In genomic region chr14:25533631-25534395, GRCm38 (mm10) we compare ENCODE assay signal across 9 mouse cellular contexts.
A peak's percentile ranks its signal among the peaks of the same experiment; 100 is the strongest.
DNase-seq lines count a peak whose midpoint lies in the region; ATAC-seq lines count a peak whose summit lies in the region.
"Had no signal": no experiment of that assay in that cellular context is flagged by ENCODE, and none has a peak within 500 bp of the region (broad histone marks: within the 10 kb centered on the region; RNA-seq: fewer than 3 reads in every experiment).

No protein-coding gene starts in this region.

- H3K27ac ChIP-seq in midbrain, embryonic 10.5 days (replicated peaks): peak overlapping the region; percentile 66
- no peak overlapping the region for H3K27ac ChIP-seq in midbrain, embryonic 11.5 days (ENCODE audit: low read depth, low read length)
- peak overlapping the region; percentile 51 for H3K27ac ChIP-seq in limb, embryonic 10.5 days
- H3K27ac ChIP-seq in stomach, embryonic 16.5 days (ENCODE audit: low read length): peak overlapping the region; percentile 37; the same call in 1 of the 2 replicates

- no peaks in the 10 kb centered on the region for H3K27me3 ChIP-seq in midbrain, embryonic 10.5 days (ENCODE audit: low read depth, poor library complexity, severe bottlenecking)
- H3K27me3 ChIP-seq in midbrain, embryonic 11.5 days (ENCODE audit: control insufficient read depth, insufficient read depth, low read length): no peaks in the 10 kb centered on the region
- H3K27me3 ChIP-seq in limb, embryonic 10.5 days (ENCODE audit: low read depth, poor library complexity, severe bottlenecking): no peaks in the 10 kb centered on the region
- H3K27me3 ChIP-seq in stomach, embryonic 16.5 days (ENCODE audit: control insufficient read depth, insufficient read depth, low read length): no peaks in the 10 kb centered on the region

- H3K9ac ChIP-seq in midbrain, embryonic 11.5 days (ENCODE audit: low read length): no peak overlapping the region
- H3K9ac ChIP-seq in stomach, embryonic 16.5 days (ENCODE audit: low read length): no peak overlapping the region; the same call in 1 of the 2 replicates

- H3K36me3 ChIP-seq in midbrain, embryonic 10.5 days: peaks cover 85% of the 10 kb centered on the region
- H3K36me3 ChIP-seq in midbrain, embryonic 11.5 days (ENCODE audit: control insufficient read depth, insufficient read depth, low read length): peaks cover 7% of the 10 kb centered on the region
- H3K36me3 ChIP-seq in limb, embryonic 10.5 days: peaks cover 81% of the 10 kb centered on the region
- peaks cover 16% of the 10 kb centered on the region; the same call in 1 of the 2 replicates for H3K36me3 ChIP-seq in stomach, embryonic 16.5 days (ENCODE audit: control insufficient read depth, insufficient read depth, low read length)

- no peak overlapping the region for H3K4me3 ChIP-seq in midbrain, embryonic 10.5 days
- no peak overlapping the region for H3K4me3 ChIP-seq in midbrain, embryonic 11.5 days (ENCODE audit: low read depth, low read length)
- H3K4me3 ChIP-seq in limb, embryonic 10.5 days: no peak overlapping the region
- no peak overlapping the region for H3K4me3 ChIP-seq in stomach, embryonic 16.5 days (replicated peaks; ENCODE audit: low read length)

- no peaks in the 10 kb centered on the region for H3K9me3 ChIP-seq in midbrain, embryonic 10.5 days (replicated peaks)
- no peaks in the 10 kb centered on the region for H3K9me3 ChIP-seq in midbrain, embryonic 11.5 days (ENCODE audit: control insufficient read depth, low read length)
- no peaks in the 10 kb centered on the region for H3K9me3 ChIP-seq in limb, embryonic 10.5 days (replicated peaks)
- H3K9me3 ChIP-seq in stomach, embryonic 16.5 days (replicated peaks; ENCODE audit: control insufficient read depth, low read length): no peaks in the 10 kb centered on the region

- peaks cover 29% of the 10 kb centered on the region for H3K4me1 ChIP-seq in midbrain, embryonic 10.5 days
- H3K4me1 ChIP-seq in midbrain, embryonic 11.5 days (ENCODE audit: control insufficient read depth, insufficient read depth, low read length): no peaks in the 10 kb centered on the region
- peaks cover 31% of the 10 kb centered on the region for H3K4me1 ChIP-seq in limb, embryonic 10.5 days
- H3K4me1 ChIP-seq in stomach, embryonic 16.5 days (ENCODE audit: control insufficient read depth, insufficient read depth, low read length): peaks cover 33% of the 10 kb centered on the region

- WGBS in midbrain, embryonic 10.5 days: 89% methylated on average over 9 of the region's 9 CpGs
- 87% methylated on average over 9 of the region's 9 CpGs for WGBS in midbrain, embryonic 11.5 days
- WGBS in limb, embryonic 10.5 days: 86% methylated on average over 9 of the region's 9 CpGs
- 51% methylated on average over 9 of the region's 9 CpGs for WGBS in stomach, embryonic 16.5 days

- no peak overlapping the region for H3K4me2 ChIP-seq in midbrain, embryonic 11.5 days
- no peak overlapping the region for H3K4me2 ChIP-seq in stomach, embryonic 16.5 days (ENCODE audit: low read depth, low read length)

- ATAC-seq in midbrain, embryonic 11.5 days (ENCODE audit: low FRiP score): no peak
- no peak for ATAC-seq in stomach, embryonic 16.5 days (ENCODE audit: insufficient read depth, low FRiP score)

- peak; percentile 97 for DNase-seq in heart, adult 11 months
- no peak for DNase-seq in heart, postnatal 4 days
- no peak for DNase-seq in midbrain, embryonic 10.5 days (ENCODE audit: low spot score)
- no peak for DNase-seq in midbrain, embryonic 11.5 days (ENCODE audit: low spot score, missing footprints)
- DNase-seq in limb, embryonic 10.5 days (ENCODE audit: low spot score): no peak
- no peak for DNase-seq in layer of hippocampus, adult 18-20 months (ENCODE audit: low spot score in 2 of 2)
- no peak for DNase-seq in frontal cortex, postnatal 25 days (ENCODE audit: low spot score in 2 of 2)
- DNase-seq: layer of hippocampus, adult 9-11 months had no signal
